Mouse (Mus musculus) G1E (cell line): Measurements from ENCODE around the gene Scarf1. TPM values are rescaled to one million over a fixed set of nuclear protein-coding genes. Genes with fewer than 3 reads are reported as not detected.

Experiments used
- ATAC-seq: 2 replicates; pipeline ENCODE4 v1.8.0; 2016; ENCODE audit warnings: mild to moderate bottlenecking; ENCODE audit not compliant: insufficient number of reproducible peaks, poor library complexity, low FRiP score, severe bottlenecking; ENCODE audit errors: extremely low read depth
- DNase-seq: peaks from one replicate; pipeline ENCODE4 v3.0.0; 2012; ENCODE audit warnings: low spot score
- H3K27me3 ChIP-seq: 2 replicates; pipeline ENCODE4 v1.6.1; 2012; ENCODE audit warnings: mild to moderate bottlenecking, low read length, inconsistent platforms; ENCODE audit not compliant: insufficient read depth
- H3K36me3 ChIP-seq: replicated peaks from 2 replicates; pipeline ENCODE3; 2012; ENCODE audit warnings: mild to moderate bottlenecking, inconsistent platforms
- H3K4me1 ChIP-seq: 2 replicates; pipeline ENCODE4 v1.6.1; 2012; ENCODE audit warnings: low read depth, low read length, inconsistent platforms, mixed read lengths; ENCODE audit not compliant: insufficient read depth
- H3K4me3 ChIP-seq: 2 replicates; pipeline ENCODE4 v1.5.1; 2012; ENCODE audit warnings: low read depth, mild to moderate bottlenecking, inconsistent platforms, low read length, moderate library complexity, mixed read lengths
- H3K9me3 ChIP-seq: replicated peaks from 2 replicates; pipeline ENCODE4 v1.6.1; 2012; ENCODE audit warnings: inconsistent platforms
- CTCF ChIP-seq: IDR thresholded peaks from 2 replicates; pipeline ENCODE4 v1.5.1; 2012; ENCODE audit warnings: low read depth, low read length, inconsistent platforms, mixed read lengths
- GATA1 ChIP-seq: IDR thresholded peaks from 2 replicates; pipeline ENCODE4 v1.6.1; 2012; ENCODE audit warnings: borderline replicate concordance, low read length, inconsistent platforms, mixed read lengths
- GATA2 ChIP-seq: IDR thresholded peaks from 2 replicates; pipeline ENCODE4 v1.6.1; 2012; ENCODE audit warnings: low read depth, low read length, inconsistent platforms, borderline replicate concordance
- POLR2AphosphoS5 ChIP-seq: IDR thresholded peaks from 2 replicates; pipeline ENCODE4 v1.6.1; 2012; ENCODE audit warnings: low read depth, low read length, inconsistent platforms; ENCODE audit not compliant: insufficient replicate concordance
- TAL1 ChIP-seq: conservative IDR thresholded peaks from 2 replicates; pipeline ENCODE4 v1.6.1; 2012; ENCODE audit warnings: low read depth, low read length, inconsistent platforms, mixed read lengths
- polyA plus RNA-seq: library from polyadenylated mRNA; stranded (reverse); fragments of >175 nt; gene quantifications from 2 replicates; pipeline ENCODE4 v1.2.3, GENCODE M21; 2012
- total RNA-seq, 2 experiments: library from RNA; stranded (forward) in 1 of 2; stranded (reverse) in 1 of 2; fragments of 200-1000 nt in 1 of 2; fragments of >200 nt in 1 of 2; fragmentation: Nextera tagmentation in 1 of 2; gene quantifications; 2 replicates each; pipeline ENCODE4 v1.2.3; 2014 to 2017

Gene Scarf1
- total and polyA plus RNA-seq, 3 experiments, result 0.03 to 0.11 TPM; not detected in 1

DNA sequence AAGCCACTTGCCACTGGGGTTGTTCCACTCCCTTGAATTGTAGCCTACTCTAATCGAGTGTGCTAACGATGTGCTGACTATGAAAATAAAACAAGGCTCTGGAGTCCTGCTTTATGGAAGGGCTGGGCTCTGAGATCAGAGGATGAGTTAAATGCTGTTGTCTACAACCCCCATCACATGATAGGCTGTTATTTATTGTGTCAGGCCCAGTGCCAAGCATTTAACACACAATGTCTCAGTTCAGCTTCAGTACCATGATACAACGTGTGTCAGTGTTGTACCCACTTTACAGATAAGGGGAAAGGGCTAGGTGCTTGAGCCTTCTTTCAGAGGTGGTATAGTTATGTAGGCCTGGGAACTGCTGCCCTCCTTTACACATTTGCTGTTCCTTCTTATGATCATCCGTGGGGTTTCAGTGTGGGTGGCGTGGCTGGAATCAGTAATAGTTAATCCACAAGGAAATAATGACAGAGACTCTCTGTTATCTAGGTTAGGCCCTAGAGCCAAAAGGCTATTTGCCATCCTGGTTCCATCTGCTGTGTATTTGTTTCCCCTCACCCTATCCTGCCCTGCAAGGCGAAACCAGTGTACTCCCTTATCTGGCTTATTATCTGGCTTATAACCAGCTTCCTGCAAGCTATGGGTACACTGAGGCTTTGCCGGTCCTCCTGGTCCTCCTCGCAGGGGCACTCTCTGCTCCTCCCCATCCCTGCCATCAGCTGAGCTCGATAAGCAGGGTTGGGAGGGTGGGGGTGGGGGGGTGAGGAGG is 54.2 kb downstream of the Scarf1 start:
- Histone ChIP-seq H3K27me3 (peaks cover 4% of the 10 kb centered on the region; the same call in 1 of the 2 replicates), H3K4me1 (peaks cover 41% of the 10 kb centered on the region), H3K36me3 (peaks cover 80% of the 10 kb centered on the region), H3K9me3 (no peaks in the 10 kb centered on the region), H3K4me3 (no peak overlapping the region)
- no peak for TF ChIP-seq GATA1
- no peak for TF ChIP-seq CTCF
- no peak for TF ChIP-seq POLR2AphosphoS5
- TF ChIP-seq GATA2, result no peak
- no peak for TF ChIP-seq TAL1
- DNase-seq (no peak), ATAC-seq (peak; percentile 15; the same call in 1 of the 2 replicates)

- Histone ChIP-seq H3K36me3 (peaks cover 78% of the 10 kb centered on the region), H3K4me1 (peaks cover 47% of the 10 kb centered on the region), H3K4me3 (no peak overlapping the region), H3K27me3 (peaks cover 4% of the 10 kb centered on the region; the same call in 1 of the 2 replicates), H3K9me3 (no peaks in the 10 kb centered on the region)
- no peak for TF ChIP-seq TAL1
- TF ChIP-seq GATA1, result no peak
- TF ChIP-seq CTCF, result no peak
- TF ChIP-seq GATA2, result no peak
- TF ChIP-seq POLR2AphosphoS5, result no peak
- no peak for ATAC-seq
- DNase-seq, result no peak
Observed at GRCm38 (mm10) chr11:75568115-75568511, 54.8 kb downstream of the Scarf1 start.

GRCm38 (mm10) chr11:75568962-75569361 is 55.6 kb downstream of the Scarf1 start:
- H3K4me1 ChIP-seq, result peaks cover 50% of the 10 kb centered on the region
- H3K9me3 ChIP-seq, result no peaks in the 10 kb centered on the region
- peaks cover 70% of the 10 kb centered on the region for H3K36me3 ChIP-seq
- H3K27me3 ChIP-seq, result peaks cover 7% of the 10 kb centered on the region
- no peak for ATAC-seq
- TF ChIP-seq POLR2AphosphoS5, result no peak
- no peak for TF ChIP-seq CTCF
- no peak for TF ChIP-seq GATA1
- no peak for TF ChIP-seq GATA2
- no peak for TF ChIP-seq TAL1
- H3K4me3 ChIP-seq, result no peak overlapping the region
- DNase-seq, result no peak

DNA sequence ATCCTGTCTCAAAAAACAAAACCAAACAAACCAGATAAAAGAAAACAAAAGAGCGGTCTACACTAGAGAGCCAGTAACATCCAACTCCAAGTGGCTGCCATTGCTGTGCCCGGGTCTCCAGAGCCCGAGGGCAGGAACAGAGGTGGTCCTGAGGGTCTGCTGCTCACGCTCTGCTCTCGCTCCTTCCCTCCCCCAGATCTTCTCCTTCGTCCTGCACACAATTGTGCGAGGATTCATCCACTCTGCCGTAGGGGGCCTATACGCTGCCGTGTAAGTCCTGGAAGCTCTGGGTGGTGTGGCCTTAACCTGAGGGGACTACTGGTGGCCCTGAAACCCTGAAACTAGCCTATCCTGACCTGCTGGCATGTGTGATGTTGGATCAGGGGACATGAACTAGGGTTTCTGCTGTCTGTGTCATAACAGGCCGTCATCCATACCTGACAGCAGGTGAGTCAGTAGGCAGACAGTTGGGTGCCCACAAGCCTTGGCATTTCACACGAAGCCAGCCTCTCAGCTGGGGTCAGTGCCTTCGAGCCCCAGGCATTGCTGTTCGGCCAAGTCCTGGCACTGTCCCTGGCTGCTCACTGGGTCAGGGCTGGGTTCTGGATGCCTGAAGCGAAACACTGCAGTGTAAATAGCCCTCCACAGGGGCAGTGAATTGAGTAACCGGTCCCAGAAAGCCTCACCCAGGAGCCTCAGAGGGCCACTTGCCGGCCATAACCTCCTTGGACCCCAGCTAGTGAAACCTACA is 57.2 kb downstream of the Scarf1 start:
- H3K4me3 ChIP-seq, result no peak overlapping the region
- no peak for DNase-seq
- H3K4me1 ChIP-seq, result peaks cover 50% of the 10 kb centered on the region
- TF ChIP-seq GATA2, result no peak
- TF ChIP-seq TAL1, result no peak
- TF ChIP-seq POLR2AphosphoS5, result no peak
- no peak for TF ChIP-seq CTCF
- TF ChIP-seq GATA1, result no peak
- ATAC-seq, result no peak
- H3K27me3 ChIP-seq, result peaks cover 23% of the 10 kb centered on the region
- no peaks in the 10 kb centered on the region for H3K9me3 ChIP-seq
- peaks cover 58% of the 10 kb centered on the region for H3K36me3 ChIP-seq

GRCm38 (mm10) chr11:75571126-75571990 is 58.0 kb downstream of the Scarf1 start:
- Histone ChIP-seq H3K4me3 (no peak overlapping the region), H3K9me3 (no peaks in the 10 kb centered on the region), H3K4me1 (peaks cover 45% of the 10 kb centered on the region), H3K36me3 (peaks cover 51% of the 10 kb centered on the region), H3K27me3 (peaks cover 29% of the 10 kb centered on the region)
- DNase-seq (no peak), ATAC-seq (no peak)
- TF ChIP-seq GATA1 (no peak), POLR2AphosphoS5 (no peak), GATA2 (no peak), TAL1 (no peak), CTCF (no peak)
